Mouse (Mus musculus): Measurements from ENCODE around the gene Frmd4b. TPM values are rescaled to one million over a fixed set of nuclear protein-coding genes. Genes with fewer than 3 reads are reported as not detected.
"Not testable (repeated sequence)": the region's sequence is repeated elsewhere in the genome, so short reads cannot be mapped to it uniquely, and the experiment has no call there.

The Frmd4b gene
- polyA plus RNA-seq, 1 experiment from 2014 or later = 22.2 TPM

DNA sequence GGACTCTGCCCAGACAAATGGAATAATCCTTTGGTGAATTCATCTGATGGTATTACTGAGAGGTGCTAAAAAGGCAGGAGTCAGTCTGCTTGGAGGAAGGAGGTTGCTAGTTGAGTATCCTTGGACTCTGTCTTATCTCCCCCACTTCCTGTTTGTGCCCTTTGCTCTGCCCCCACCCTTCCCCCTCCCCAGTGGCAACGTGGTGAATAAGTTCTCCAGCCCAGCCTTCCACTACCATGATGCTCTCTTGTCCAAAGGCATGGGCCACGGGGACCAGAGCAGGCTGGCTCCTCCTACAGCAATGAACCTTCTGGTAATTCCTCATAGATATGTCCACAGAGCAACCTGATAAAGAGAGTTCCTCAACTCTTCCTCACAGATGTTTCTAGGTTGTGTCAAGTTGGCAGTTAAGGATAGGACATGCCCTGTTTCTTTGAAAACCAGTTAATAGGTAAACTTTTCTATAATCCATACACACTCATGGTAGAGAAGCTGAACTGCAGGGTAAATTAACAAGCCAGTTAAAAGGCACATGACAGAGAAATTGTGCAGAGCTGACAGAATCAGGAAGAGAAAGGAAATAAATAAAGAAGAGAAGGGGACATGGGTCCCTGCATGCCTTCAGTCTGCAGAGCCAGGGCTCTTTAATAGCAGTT is 187.5 kb downstream of the Frmd4b start:
- WGBS = 23% methylated on average over 2 of the region's 2 CpGs

DNA sequence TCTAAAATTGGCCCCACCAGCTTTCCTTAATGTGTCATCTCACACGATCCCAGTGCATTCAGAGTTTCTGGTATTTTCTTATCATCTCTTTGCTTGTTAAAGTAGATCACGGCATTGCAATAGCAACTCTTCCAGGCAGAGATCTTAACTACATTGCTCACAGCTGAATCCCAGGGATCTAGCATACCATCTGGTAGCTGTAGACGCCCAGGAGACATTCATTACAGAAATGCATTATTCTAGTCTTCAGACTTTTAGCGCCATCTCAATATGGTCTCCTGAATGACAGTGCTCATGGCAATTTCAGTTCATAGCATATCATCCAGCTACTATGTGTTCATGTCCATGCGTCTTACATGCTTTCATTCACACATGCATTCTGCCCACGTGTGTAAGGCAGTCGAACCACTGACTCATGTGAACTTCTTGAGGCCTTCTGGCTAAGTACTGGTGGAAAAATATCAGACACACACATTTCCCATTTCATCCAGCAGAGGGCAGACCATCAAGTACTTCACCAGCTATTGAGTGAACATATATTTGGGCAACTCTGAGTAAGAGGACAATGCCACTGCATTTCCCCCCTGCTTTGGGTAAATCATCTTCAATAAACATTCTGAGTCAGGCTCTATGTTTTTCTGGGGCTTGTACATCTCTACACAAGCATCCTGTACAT is 197.4 kb downstream of the Frmd4b start:
- no peaks in the 10 kb centered on the region for H3K36me3 ChIP-seq (ENCODE audit: control insufficient read depth, insufficient read depth, low read length)
- no peak for ATAC-seq (ENCODE audit: insufficient number of reproducible peaks, insufficient read depth, low FRiP score, low read depth)
- H3K4me1 ChIP-seq (ENCODE audit: control insufficient read depth, insufficient read depth, low read length) = no peaks in the 10 kb centered on the region
- 64% methylated on average over 7 of the region's 7 CpGs for WGBS
- H3K9me3 ChIP-seq (ENCODE audit: control insufficient read depth, low read depth, low read length) = no peaks in the 10 kb centered on the region
- H3K4me2 ChIP-seq (replicated peaks; ENCODE audit: low read depth, low read length) = no peak overlapping the region
- no peak overlapping the region for H3K9ac ChIP-seq (replicated peaks; ENCODE audit: low read depth, low read length)
- H3K27ac ChIP-seq (ENCODE audit: low read length) = no peak overlapping the region
- H3K4me3 ChIP-seq (ENCODE audit: low read depth, low read length) = no peak overlapping the region
- no peaks in the 10 kb centered on the region for H3K27me3 ChIP-seq (ENCODE audit: control insufficient read depth, insufficient read depth, low read length)

More for the DNA sequence above, 187.5 kb downstream of the Frmd4b start:
- Histone ChIP-seq H3K27me3 (ENCODE audit: control insufficient read depth, insufficient read depth, low read length) (no peaks in the 10 kb centered on the region), H3K27ac (ENCODE audit: low read length) (no peak overlapping the region), H3K4me3 (ENCODE audit: low read depth, low read length) (no peak overlapping the region), H3K4me1 (ENCODE audit: control insufficient read depth, insufficient read depth, low read length) (no peaks in the 10 kb centered on the region), H3K9me3 (ENCODE audit: control insufficient read depth, low read depth, low read length) (no peaks in the 10 kb centered on the region), H3K36me3 (ENCODE audit: control insufficient read depth, insufficient read depth, low read length) (no peaks in the 10 kb centered on the region), H3K4me2 (replicated peaks; ENCODE audit: low read depth, low read length) (no peak overlapping the region), H3K9ac (replicated peaks; ENCODE audit: low read depth, low read length) (no peak overlapping the region)
- ATAC-seq (ENCODE audit: insufficient number of reproducible peaks, insufficient read depth, low FRiP score, low read depth) = no peak

DNA sequence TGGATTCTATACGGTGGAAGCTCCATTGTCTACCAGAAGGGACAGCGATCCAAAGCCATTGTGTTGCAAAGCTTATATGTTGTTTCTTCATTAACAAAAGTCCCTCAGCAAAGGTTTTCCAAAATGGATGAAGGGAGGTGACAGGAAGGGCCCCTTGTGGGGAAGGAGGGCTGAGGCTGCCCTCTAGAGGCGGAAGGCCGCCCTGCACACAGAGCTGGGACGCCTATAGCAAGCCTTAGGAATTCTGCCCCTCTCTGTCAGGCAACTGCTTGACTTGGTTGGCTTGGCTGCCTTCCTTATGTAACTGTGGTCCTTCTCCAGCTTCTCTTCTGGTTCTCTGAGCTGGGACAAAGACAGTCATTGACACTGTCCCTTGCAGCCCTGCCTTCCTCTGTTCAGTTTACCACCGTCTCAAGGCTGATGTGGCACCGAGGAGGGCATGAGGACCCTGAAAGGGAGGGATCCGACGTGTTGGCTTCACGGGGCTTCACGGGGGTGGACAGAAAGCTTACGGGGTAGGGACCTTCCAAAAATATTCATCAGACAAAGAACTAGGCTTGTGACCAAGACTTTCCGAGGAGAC is 200.3 kb downstream of the Frmd4b start:
- H3K36me3 ChIP-seq (ENCODE audit: control insufficient read depth, insufficient read depth, low read length) = no peaks in the 10 kb centered on the region
- H3K9me3 ChIP-seq (ENCODE audit: control insufficient read depth, low read depth, low read length) = no peaks in the 10 kb centered on the region
- H3K9ac ChIP-seq (replicated peaks; ENCODE audit: low read depth, low read length) = no peak overlapping the region
- H3K4me3 ChIP-seq (ENCODE audit: low read depth, low read length) = no peak overlapping the region
- ATAC-seq (ENCODE audit: insufficient number of reproducible peaks, insufficient read depth, low FRiP score, low read depth) = 0 out of 2 replicates have a peak, but pooled peaks have one; percentile 18
- no peak overlapping the region for H3K4me2 ChIP-seq (replicated peaks; ENCODE audit: low read depth, low read length)
- no peak overlapping the region for H3K27ac ChIP-seq (ENCODE audit: low read length)
- no peaks in the 10 kb centered on the region for H3K4me1 ChIP-seq (ENCODE audit: control insufficient read depth, insufficient read depth, low read length)
- no peaks in the 10 kb centered on the region for H3K27me3 ChIP-seq (ENCODE audit: control insufficient read depth, insufficient read depth, low read length)
- 67% methylated on average over 13 of the region's 13 CpGs for WGBS

GRCm38 (mm10) chr6:97415578-97415977 is 201.8 kb downstream of the Frmd4b start:
- H3K9ac ChIP-seq (replicated peaks; ENCODE audit: low read depth, low read length); ATAC-seq (ENCODE audit: insufficient number of reproducible peaks, insufficient read depth, low FRiP score, low read depth); H3K4me2 ChIP-seq (replicated peaks; ENCODE audit: low read depth, low read length); H3K4me3 ChIP-seq (ENCODE audit: low read depth, low read length); H3K27ac ChIP-seq (ENCODE audit: low read length); H3K36me3 ChIP-seq (ENCODE audit: control insufficient read depth, insufficient read depth, low read length); H3K4me1 ChIP-seq (ENCODE audit: control insufficient read depth, insufficient read depth, low read length); H3K9me3 ChIP-seq (ENCODE audit: control insufficient read depth, low read depth, low read length); H3K27me3 ChIP-seq (ENCODE audit: control insufficient read depth, insufficient read depth, low read length): not testable (repeated sequence)
- 92% methylated on average over 4 of the region's 4 CpGs for WGBS

DNA sequence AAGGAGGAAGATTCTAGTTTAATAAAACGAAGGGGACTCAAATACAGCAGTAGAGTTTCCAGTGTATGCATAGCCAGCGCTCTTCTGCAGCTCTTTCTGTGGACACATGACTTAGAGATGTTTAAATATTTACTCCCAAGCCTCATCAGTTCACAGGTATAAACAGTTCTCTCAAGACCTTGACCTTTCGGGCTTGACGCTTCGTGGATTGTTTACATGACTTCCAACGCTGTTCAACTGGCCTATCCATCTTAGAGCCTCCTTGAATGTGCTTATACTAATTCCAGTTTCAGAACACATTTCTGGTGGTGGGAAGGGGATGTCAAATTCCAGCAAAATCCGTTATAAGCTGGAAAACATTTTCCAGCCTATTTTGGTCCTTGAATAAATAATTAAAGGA is 203.9 kb downstream of the Frmd4b start:
- Histone ChIP-seq H3K4me2 (replicated peaks; ENCODE audit: low read depth, low read length) (no peak overlapping the region), H3K36me3 (ENCODE audit: control insufficient read depth, insufficient read depth, low read length) (no peaks in the 10 kb centered on the region), H3K9me3 (ENCODE audit: control insufficient read depth, low read depth, low read length) (no peaks in the 10 kb centered on the region), H3K27me3 (ENCODE audit: control insufficient read depth, insufficient read depth, low read length) (no peaks in the 10 kb centered on the region), H3K9ac (replicated peaks; ENCODE audit: low read depth, low read length) (no peak overlapping the region), H3K4me1 (ENCODE audit: control insufficient read depth, insufficient read depth, low read length) (no peaks in the 10 kb centered on the region), H3K4me3 (ENCODE audit: low read depth, low read length) (no peak overlapping the region), H3K27ac (ENCODE audit: low read length) (no peak overlapping the region)
- no peak for ATAC-seq (ENCODE audit: insufficient number of reproducible peaks, insufficient read depth, low FRiP score, low read depth)
- WGBS = 9% methylated on average over 7 of the region's 7 CpGs

DNA sequence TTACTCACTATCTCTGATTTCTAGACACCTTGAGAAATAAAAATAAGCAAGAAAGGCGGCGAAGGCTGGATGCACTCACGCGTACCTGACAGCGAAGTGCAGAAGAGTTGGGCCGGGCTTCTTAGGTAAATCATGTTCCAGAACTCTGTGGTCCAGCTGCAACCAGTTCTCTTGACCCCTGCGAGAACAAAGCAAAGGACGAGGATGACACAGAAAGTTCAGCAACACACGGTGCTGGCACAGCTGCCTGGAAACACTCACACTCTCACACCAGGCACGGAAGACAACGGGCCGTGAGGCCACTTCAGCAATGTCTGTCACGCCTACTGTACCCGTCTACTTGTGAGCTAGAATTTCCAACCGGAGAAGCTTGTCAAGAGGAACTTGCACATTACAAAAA is 204.9 kb downstream of the Frmd4b start:
- H3K4me1 ChIP-seq (ENCODE audit: control insufficient read depth, insufficient read depth, low read length) = no peaks in the 10 kb centered on the region
- H3K27ac ChIP-seq (ENCODE audit: low read length) = no peak overlapping the region
- H3K9ac ChIP-seq (replicated peaks; ENCODE audit: low read depth, low read length) = no peak overlapping the region
- no peak overlapping the region for H3K4me3 ChIP-seq (ENCODE audit: low read depth, low read length)
- no peaks in the 10 kb centered on the region for H3K36me3 ChIP-seq (ENCODE audit: control insufficient read depth, insufficient read depth, low read length)
- H3K27me3 ChIP-seq (ENCODE audit: control insufficient read depth, insufficient read depth, low read length) = no peaks in the 10 kb centered on the region
- ATAC-seq (ENCODE audit: insufficient number of reproducible peaks, insufficient read depth, low FRiP score, low read depth) = no peak
- 86% methylated on average over 15 of the region's 15 CpGs for WGBS
- no peak overlapping the region for H3K4me2 ChIP-seq (replicated peaks; ENCODE audit: low read depth, low read length)
- no peaks in the 10 kb centered on the region for H3K9me3 ChIP-seq (ENCODE audit: control insufficient read depth, low read depth, low read length)

GRCm38 (mm10) chr6:97411327-97411726 is 206.0 kb downstream of the Frmd4b start:
- no peak overlapping the region for H3K27ac ChIP-seq (ENCODE audit: low read length)
- no peak overlapping the region for H3K9ac ChIP-seq (replicated peaks; ENCODE audit: low read depth, low read length)
- no peaks in the 10 kb centered on the region for H3K27me3 ChIP-seq (ENCODE audit: control insufficient read depth, insufficient read depth, low read length)
- no peaks in the 10 kb centered on the region for H3K36me3 ChIP-seq (ENCODE audit: control insufficient read depth, insufficient read depth, low read length)
- H3K4me1 ChIP-seq (ENCODE audit: control insufficient read depth, insufficient read depth, low read length) = no peaks in the 10 kb centered on the region
- no peak overlapping the region for H3K4me2 ChIP-seq (replicated peaks; ENCODE audit: low read depth, low read length)
- ATAC-seq (ENCODE audit: insufficient number of reproducible peaks, insufficient read depth, low FRiP score, low read depth) = no peak
- no peak overlapping the region for H3K4me3 ChIP-seq (ENCODE audit: low read depth, low read length)
- WGBS = 79% methylated on average over 6 of the region's 6 CpGs
- no peaks in the 10 kb centered on the region for H3K9me3 ChIP-seq (ENCODE audit: control insufficient read depth, low read depth, low read length)

DNA sequence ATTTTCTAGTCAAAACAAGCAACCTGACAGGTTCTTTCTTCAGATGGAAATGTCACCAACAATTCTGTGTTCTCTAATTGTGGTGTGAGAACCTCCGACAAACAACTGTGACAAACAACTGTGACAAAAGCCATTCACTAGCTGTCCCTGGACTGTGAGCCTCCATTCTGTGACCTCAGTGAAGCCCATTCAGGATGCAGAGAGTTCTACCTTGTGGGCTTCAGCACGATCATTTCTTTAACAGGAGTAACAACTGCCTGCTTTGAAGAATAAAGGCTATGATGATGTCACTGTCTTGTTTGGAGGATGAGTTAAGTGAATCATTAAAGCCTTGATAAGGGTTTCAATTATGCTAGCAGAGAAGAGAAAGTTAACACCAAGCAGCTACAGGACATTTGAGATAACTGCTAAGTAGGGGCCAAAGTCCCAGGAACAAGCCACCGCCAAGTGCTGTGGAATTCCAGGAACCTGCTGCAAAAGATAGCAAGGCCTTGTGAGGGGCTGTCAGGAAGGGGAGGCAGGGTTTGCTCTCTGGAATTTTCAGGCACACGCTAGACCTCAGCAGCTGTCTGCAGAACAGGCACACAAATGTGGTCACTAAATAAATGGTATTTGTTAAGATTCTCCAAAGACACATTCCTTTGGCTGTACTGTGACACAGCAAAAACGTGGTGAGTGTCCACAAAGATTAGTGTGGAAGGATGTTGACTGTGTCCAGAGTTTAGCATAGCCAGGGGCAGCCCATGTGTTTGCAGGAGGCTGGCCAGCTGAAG is 207.7 kb downstream of the Frmd4b start:
- Histone ChIP-seq H3K27ac (ENCODE audit: low read length) (no peak overlapping the region; the same call in 1 of the 2 replicates), H3K4me3 (ENCODE audit: low read depth, low read length) (no peak overlapping the region), H3K36me3 (ENCODE audit: control insufficient read depth, insufficient read depth, low read length) (no peaks in the 10 kb centered on the region), H3K4me1 (ENCODE audit: control insufficient read depth, insufficient read depth, low read length) (no peaks in the 10 kb centered on the region), H3K4me2 (replicated peaks; ENCODE audit: low read depth, low read length) (no peak overlapping the region), H3K9ac (replicated peaks; ENCODE audit: low read depth, low read length) (no peak overlapping the region), H3K9me3 (ENCODE audit: control insufficient read depth, low read depth, low read length) (no peaks in the 10 kb centered on the region), H3K27me3 (ENCODE audit: control insufficient read depth, insufficient read depth, low read length) (no peaks in the 10 kb centered on the region)
- ATAC-seq (ENCODE audit: insufficient number of reproducible peaks, insufficient read depth, low FRiP score, low read depth) = peak; percentile 44
- 17% methylated on average over 5 of the region's 5 CpGs for WGBS
